Mouse (Mus musculus) kidney, adult 2 months (tissue): ENCODE data around the gene Tmem178b.

Experiments used
- CTCF ChIP-seq: fragments of 200-500 bp; conservative IDR thresholded peaks from 2 replicates; pipeline ENCODE4 v1.5.1; 2011; ENCODE audit warnings: low read depth, mild to moderate bottlenecking, control low read depth, low read length, moderate library complexity, mixed read lengths; ENCODE audit not compliant: insufficient read depth, insufficient read length
- POLR2A ChIP-seq: fragments of 200-500 bp; IDR thresholded peaks from one replicate; pipeline ENCODE4 v1.6.1; 2011; ENCODE audit warnings: low read depth, low read length, control low read depth

DNA sequence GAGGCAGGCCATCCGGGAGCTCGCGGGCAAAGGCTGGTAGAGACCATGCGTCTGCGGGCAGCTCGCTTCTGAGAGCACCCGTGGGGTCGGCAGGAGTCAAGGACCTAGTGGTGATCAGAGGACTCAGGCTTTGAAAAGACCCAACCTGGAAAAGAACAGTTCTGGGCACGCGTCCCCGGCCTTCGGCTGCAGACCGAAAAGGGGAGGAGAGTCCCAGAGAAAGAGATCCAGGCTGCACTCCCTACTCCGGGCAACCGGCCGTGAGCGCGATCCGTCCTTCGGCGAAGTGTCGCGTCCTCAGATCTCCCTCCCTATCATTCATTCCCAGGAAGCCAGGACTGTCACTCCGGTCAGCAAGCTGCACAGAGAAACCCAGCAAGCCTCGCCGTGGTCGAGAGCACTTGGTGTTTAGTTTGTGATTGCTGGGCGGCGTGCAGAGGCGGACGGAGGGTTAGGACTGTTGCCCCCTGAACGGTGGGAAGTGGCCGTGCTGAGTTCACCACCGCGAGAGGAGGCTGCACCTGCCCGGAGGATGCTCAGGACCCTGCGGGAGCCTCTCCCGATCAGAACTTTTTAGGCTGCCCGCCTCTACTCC, 668 bp upstream of the Tmem178b start:
- TF ChIP-seq CTCF (no peak), POLR2A (no peak)
